Mouse (Mus musculus) monocyte, adult 2 months (primary cell): ENCODE measurements around the gene Bmp4.

ENCODE experiments used
- DNase-seq, 2 experiments: peaks; one replicate each; pipeline ENCODE4 v3.0.0; 2022; ENCODE audit warnings: low spot score in 2 of 2, low read depth in 1 of 2

Bmp4 gene

GRCm38 (mm10) chr14:46386478-46387356 lies 3.8 kb downstream of the Bmp4 start:
- DNase-seq: no peak

- DNase-seq: no peak
These were observed 4.6 kb downstream of the Bmp4 start for GRCm38 (mm10) chr14:46385701-46386477.

DNA sequence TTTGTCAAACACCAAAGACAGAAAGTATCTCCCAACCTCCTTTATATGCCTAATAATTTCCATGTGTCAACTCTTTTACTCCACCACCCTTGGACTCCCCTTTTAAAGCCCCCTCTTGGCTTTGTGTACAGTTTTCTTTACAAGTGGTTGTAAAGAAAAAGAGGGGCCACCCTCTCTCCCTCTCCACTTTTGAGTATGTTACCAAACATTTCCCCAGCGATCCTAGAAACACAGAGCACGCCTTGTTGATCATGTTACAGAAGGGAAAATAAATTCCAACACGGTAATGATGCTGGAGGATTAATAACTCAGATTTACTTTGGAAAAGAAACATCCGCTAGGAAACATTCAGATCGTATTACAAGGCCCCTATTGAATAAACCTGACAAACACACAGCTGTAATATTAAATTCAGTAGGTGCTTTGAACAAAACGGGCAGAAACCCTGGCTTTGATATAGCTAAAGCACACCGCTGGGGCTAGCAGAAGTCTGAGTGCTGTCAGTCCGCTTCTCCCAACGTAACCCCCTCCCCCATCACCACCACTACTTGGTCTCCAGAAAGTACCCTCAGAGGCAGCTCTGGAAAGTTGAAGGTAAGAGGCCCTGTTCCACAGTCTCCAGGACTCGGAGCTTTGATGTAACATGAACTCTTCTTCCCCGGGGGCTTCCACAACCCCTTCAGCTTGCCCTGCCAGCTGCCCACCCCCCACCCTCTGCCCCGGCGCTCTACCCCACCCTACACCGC lies 5.3 kb downstream of the Bmp4 start:
- no peak for DNase-seq

- DNase-seq: no peak
These were observed 9.0 kb downstream of the Bmp4 start for GRCm38 (mm10) chr14:46381457-46381856.

GRCm38 (mm10) chr14:46380286-46380721 lies 10.2 kb downstream of the Bmp4 start:
- DNase-seq: no peak

- no peak for DNase-seq
These were observed 11.2 kb downstream of the Bmp4 start, which contains the start of gene Gm15217 for GRCm38 (mm10) chr14:46379285-46379684. TSS of gene Gm15217 (plus strand) at chr14:46379414.

DNA sequence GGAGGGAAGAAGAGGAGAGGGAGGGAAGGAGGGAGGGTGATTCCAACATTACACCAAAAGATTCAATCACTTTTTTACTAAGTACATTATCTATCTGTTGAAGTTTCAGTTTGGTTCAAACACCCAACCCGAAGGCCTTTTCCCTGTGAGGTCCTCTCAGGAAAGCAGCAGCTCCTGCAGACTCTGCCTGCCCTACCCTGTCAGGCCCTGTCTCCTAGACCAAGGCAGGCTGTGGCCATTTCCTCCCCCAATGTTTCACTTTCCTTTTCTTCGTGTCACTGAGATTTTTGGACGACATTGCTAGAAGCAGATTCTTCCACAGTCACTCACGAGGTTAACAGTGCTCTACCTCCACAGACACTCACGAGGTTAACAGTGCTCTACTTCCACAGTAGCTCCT lies 14.7 kb downstream of the Bmp4 start:
- DNase-seq: no peak

DNA sequence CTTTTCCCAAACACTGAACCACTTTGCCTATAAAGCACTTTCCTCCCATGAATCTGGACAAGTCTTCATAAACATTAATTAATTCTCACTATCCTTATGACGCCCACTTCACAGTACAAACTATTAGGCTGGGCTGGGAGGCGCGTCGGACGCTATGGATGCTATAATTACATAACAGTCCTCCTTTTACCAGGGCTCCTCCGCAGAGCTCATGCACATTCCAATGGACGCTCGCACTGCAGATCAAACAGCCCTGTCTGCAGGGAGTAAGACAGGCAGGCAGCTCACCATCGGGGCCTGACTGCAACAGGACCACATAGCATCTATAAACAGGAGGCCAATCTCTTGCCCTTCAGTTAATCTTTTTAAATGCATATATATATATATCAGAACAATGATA lies 18.0 kb downstream of the Bmp4 start:
- no peak for DNase-seq

DNA sequence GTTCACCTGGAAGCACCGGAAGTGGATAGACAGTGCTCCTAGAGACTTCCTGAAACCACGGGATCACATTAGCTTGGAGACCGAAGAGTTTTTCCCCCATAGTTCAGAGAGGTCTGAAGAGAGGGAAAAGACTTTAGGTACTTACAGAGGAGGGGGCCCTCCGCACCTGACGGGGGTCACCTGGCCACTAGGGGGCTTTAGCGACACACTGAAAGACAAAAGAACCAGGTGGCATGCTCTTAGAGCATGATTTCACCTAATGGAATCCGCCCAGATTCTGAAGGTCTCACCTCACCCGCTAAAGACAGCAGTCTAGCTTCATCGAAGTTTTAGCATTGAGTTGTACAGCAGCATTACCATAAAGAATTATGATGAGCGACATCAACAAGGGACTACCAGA lies 27.3 kb downstream of the Bmp4 start:
- DNase-seq: no peak

DNA sequence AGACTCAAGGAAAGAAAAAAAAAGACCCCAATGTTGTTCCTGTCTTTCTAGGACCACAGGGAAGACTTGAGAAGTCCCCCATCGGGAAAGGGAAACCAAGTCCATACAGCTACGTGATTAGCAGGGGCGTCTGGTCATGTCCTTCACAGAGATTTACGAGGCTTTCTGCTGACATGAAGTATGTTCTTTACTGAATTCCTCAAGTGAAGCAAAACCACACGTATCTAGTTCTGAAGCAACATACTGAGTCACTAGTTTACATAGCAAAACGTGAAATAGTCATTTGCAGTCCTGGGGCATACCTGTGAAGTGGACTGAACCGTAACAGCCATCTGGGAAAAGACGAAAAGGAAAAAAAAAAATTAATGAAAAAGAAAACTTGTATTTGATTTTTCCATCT lies 32.8 kb downstream of the Bmp4 start:
- no peak for DNase-seq

DNA sequence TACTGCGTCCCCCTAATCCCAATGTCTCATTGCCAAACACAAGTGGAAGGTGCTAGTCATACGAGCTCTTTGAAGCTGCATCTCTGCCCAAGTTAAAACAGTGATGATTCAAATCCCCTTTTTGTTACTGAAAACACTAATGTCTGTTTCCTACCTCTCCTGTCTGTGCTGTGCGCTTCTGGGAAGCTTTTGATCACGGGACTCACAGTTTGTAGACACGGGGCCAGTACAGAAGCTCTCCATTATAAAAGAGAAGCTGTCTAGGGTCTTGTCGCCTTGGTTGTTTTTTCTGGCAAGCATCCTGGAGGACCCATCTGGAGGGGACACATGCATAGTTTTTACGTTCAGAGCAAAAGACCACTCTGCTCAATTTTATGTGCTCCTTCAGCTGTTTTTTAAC lies 33.2 kb downstream of the Bmp4 start:
- no peak for DNase-seq

DNA sequence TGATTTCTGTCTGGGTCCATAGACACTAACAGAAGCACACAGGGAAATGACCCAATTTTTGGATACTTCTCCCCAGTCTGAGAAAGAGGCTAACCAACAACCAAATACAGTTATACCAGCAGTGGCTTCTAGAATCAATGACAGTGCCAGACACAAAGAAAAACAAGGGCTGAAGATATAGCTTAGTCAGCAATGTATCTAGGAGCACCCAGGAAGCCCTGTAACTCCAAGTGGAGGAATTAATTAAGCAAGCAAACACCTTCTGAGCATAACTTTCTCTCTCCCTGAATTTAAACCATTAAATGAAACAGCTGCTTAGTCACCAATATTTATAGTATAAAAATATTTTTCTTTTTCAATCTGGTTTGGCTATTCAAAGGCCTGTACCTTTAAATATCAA lies 45.7 kb downstream of the Bmp4 start:
- DNase-seq: no peak

DNA sequence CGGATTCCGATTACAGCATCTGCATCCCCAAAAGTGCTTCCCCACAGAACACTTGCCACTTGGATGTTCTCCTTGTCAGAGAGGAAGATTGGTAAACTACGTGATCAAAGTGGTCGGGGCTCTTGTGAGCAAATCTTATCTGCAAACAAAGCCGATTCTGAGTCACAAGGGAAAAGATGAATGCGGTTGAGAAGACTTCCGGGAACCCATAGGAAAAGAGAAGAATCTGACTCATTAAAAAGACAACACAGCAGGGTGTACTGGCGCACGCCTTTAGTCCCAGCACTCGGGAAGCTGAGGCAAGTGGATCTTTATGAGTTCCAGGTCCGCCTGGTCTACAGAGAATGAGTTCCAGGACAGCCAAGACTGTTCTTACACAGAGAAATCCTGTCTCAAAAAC lies 51.7 kb downstream of the Bmp4 start:
- no peak for DNase-seq
